Mouse (Mus musculus) kidney, adult 2 months (tissue): ENCODE measurements around the gene Grb7. TPM values are rescaled to one million over a fixed set of nuclear protein-coding genes. Genes with fewer than 3 reads are reported as not detected.

Experiments used
- DNase-seq: peaks from one replicate; pipeline ENCODE4 v3.0.0; 2021
- H3K27ac ChIP-seq: fragments of 200-500 bp; 2 replicates; pipeline ENCODE4 v1.5.1; 2012; ENCODE audit warnings: low read depth, low read length, control low read depth, inconsistent platforms; ENCODE audit not compliant: insufficient read depth
- H3K27me3 ChIP-seq: fragments of 200-500 bp; replicated peaks from 2 replicates; pipeline ENCODE4 v1.6.1; 2012; ENCODE audit warnings: mild to moderate bottlenecking, moderate library complexity, low read length, inconsistent platforms; ENCODE audit not compliant: control insufficient read depth, insufficient read depth
- H3K36me3 ChIP-seq: fragments of 200-500 bp; 2 replicates; pipeline ENCODE4 v1.6.1; 2012; ENCODE audit warnings: mild to moderate bottlenecking, moderate library complexity, low read length, inconsistent platforms; ENCODE audit not compliant: control insufficient read depth, insufficient read depth
- H3K4me1 ChIP-seq: fragments of 200-500 bp; 2 replicates; pipeline ENCODE4 v1.6.1; 2011; ENCODE audit warnings: low read length; ENCODE audit not compliant: control insufficient read depth, insufficient read depth
- H3K4me3 ChIP-seq: fragments of 200-500 bp; 2 replicates; pipeline ENCODE4 v1.5.1; 2011; ENCODE audit warnings: mild to moderate bottlenecking, low read depth, low read length, control low read depth; ENCODE audit not compliant: insufficient read depth
- CTCF ChIP-seq: fragments of 200-500 bp; conservative IDR thresholded peaks from 2 replicates; pipeline ENCODE4 v1.5.1; 2011; ENCODE audit warnings: low read depth, mild to moderate bottlenecking, control low read depth, low read length, moderate library complexity, mixed read lengths; ENCODE audit not compliant: insufficient read depth, insufficient read length
- POLR2A ChIP-seq: fragments of 200-500 bp; IDR thresholded peaks from one replicate; pipeline ENCODE4 v1.6.1; 2011; ENCODE audit warnings: low read depth, low read length, control low read depth
- WGBS: fragments of 180-500 bp; shearing (Covaris S2); methylation state at CpG from one replicate; pipeline ENCODE4 v1.1.7; 2018; 5-methylcytosine and 5-hydroxymethylcytosine counted together
- polyA plus RNA-seq: library from polyadenylated mRNA; depleted of rRNA; stranded (reverse); fragments of >200 nt; gene quantifications from 2 replicates; pipeline ENCODE4 v1.2.3, GENCODE M21; 2012

Grb7 gene
- polyA plus RNA-seq, 1 experiment = 143 TPM

DNA sequence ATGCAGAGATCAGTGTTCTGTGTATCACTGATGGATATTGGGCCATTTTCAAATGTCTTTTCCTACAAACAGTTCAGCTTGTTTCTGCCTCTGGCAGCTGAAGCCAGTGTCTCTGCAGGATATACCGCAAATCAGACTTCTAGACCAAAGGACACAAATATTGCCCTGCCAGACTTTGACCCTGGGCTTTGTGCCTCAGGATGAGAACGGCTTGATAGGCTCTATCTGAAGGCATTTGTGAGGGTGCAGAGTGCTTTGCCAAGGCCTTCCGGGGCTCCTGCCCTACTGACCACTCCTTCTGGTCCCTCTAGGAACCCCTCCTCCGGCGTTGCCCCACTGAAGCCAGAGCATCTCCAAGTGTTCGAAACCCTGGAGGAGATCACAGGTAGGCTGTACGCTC lies 19.6 kb upstream of the Grb7 start:
- H3K4me3 ChIP-seq = no peak overlapping the region
- peak; percentile 84 for DNase-seq
- 70% methylated on average over 7 of the region's 7 CpGs for WGBS
- peaks cover 5% of the 10 kb centered on the region for H3K36me3 ChIP-seq
- no peaks in the 10 kb centered on the region for H3K27me3 ChIP-seq
- peaks cover 5% of the 10 kb centered on the region; the same call in 1 of the 2 replicates for H3K4me1 ChIP-seq
- TF ChIP-seq POLR2A (no peak), CTCF (no peak)
- H3K27ac ChIP-seq = peak overlapping the region; percentile 48; the same call in 1 of the 2 replicates

DNA sequence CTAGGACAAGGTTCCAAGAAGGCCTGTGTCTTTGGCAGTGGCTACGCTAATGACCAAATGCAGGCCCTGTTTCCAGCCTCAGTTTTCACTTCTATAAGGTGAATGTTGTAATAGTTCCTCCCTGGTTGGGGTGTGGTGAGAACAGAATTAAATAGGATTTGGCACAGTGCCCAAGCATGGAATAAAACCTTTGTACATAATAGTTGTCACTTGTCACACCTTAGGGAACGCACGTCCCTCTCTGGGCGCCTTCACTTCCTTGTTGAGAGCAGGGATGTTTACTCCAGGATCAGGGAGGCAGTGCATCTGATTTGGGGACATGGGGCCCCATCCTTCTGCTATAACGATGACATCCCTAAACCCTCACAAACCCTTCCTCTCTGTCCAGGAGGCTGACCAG lies 17.8 kb upstream of the Grb7 start:
- H3K36me3 ChIP-seq = peaks cover 6% of the 10 kb centered on the region
- WGBS = 79% methylated on average over 5 of the region's 5 CpGs
- H3K4me3 ChIP-seq = no peak overlapping the region
- no peaks in the 10 kb centered on the region for H3K27me3 ChIP-seq
- TF ChIP-seq POLR2A (no peak), CTCF (no peak)
- peaks cover 5% of the 10 kb centered on the region; the same call in 1 of the 2 replicates for H3K4me1 ChIP-seq
- no peak overlapping the region for H3K27ac ChIP-seq
- no peak for DNase-seq

DNA sequence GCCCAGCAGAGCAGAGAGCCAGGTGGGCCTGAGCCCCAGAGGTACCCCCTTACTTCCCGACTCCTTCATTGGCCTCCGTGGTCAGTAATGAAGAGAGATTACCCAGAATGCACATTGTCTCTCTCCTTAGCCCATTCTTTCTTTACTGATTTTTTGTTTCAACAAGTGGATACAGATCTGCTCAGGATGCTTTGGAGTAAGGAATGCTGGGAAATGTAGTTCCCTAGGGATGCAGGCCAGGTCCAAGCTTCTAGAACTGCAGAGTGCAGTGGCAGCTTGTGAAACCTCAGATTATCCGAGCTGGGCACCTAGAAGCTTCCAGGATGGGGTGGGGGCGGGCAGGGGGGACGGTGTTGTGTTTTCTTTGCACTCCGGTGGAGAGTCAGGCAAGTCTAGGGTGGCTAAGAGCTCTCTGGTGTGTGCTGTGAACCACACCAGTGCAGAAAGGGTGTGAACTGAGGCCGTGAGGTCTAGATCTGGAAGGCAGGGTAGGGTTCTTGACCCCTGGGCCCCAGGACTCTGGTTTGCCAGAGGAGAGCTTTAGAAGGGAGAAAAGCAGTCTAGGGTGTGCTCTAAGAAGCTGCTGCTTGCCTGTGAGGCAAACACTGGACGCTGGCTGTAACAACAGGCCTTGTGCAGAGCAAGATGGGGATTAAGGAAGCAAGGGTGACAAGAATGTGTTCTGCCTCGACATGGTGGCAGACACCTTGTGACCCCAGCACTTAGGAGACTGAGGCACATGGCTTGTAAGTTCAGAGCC lies 14.3 kb upstream of the Grb7 start:
- TF ChIP-seq CTCF = no peak
- TF ChIP-seq POLR2A = no peak
- H3K4me3 ChIP-seq = no peak overlapping the region

DNA sequence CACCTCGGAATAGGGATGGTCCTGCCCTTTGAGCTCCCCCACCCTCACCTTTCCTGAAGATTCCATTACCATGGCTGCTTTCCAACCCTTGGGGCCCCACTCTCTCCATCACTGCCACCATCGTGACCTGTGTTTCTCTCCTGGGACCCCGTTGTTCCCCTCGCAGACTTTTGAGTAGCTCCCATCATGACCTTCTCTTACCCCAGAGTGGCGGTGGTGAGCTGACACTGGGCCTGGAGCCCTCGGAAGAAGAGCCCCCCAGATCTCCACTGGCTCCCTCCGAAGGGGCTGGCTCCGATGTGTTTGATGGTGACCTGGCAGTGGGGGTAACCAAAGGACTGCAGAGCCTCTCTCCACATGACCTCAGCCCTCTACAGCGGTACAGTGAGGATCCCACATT lies 10.5 kb upstream of the Grb7 start:
- H3K27ac ChIP-seq = no peak overlapping the region
- peaks cover 3% of the 10 kb centered on the region for H3K36me3 ChIP-seq
- 88% methylated on average over 9 of the region's 9 CpGs for WGBS
- TF ChIP-seq POLR2A (no peak), CTCF (no peak)
- no peak for DNase-seq
- H3K4me3 ChIP-seq = no peak overlapping the region
- no peaks in the 10 kb centered on the region for H3K27me3 ChIP-seq
- peaks cover 11% of the 10 kb centered on the region; the same call in 1 of the 2 replicates for H3K4me1 ChIP-seq

More for the DNA sequence above, 14.3 kb upstream of the Grb7 start:
- no peak overlapping the region for H3K27ac ChIP-seq
- no peaks in the 10 kb centered on the region for H3K27me3 ChIP-seq
- WGBS = 83% methylated on average over 9 of the region's 9 CpGs
- no peak for DNase-seq
- no peaks in the 10 kb centered on the region; the same call in 1 of the 2 replicates for H3K4me1 ChIP-seq
- peaks cover 4% of the 10 kb centered on the region for H3K36me3 ChIP-seq

DNA sequence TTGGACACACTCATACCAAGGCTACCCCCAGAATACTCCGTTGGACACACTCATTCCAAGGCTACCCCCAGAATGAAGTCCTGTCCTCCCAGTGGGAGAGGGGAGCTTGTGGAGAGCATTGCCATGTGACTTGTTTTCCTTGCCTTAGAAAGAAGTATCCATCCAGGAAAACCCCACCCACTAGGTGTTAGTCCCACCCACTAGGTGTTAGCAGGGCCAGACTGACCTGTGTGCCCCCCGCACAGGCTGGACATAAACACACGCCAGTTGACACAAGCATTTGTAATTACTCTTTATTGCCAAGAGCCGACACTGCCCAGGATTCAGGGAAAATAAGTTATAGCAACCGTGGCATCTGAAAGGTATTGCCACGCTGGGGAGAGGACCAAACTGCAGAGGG lies 8.8 kb upstream of the Grb7 start:
- no peak for TF ChIP-seq POLR2A
- no peak for TF ChIP-seq CTCF
- no peak overlapping the region for H3K27ac ChIP-seq
- H3K36me3 ChIP-seq = peaks cover 3% of the 10 kb centered on the region
- peaks cover 11% of the 10 kb centered on the region; the same call in 1 of the 2 replicates for H3K4me1 ChIP-seq
- H3K27me3 ChIP-seq = no peaks in the 10 kb centered on the region
- 0 out of 2 replicates have a peak overlapping the region, but pooled peaks have one; percentile 87 for H3K4me3 ChIP-seq
- DNase-seq = peak; percentile 57
- WGBS = 50% methylated on average over 6 of the region's 6 CpGs

DNA sequence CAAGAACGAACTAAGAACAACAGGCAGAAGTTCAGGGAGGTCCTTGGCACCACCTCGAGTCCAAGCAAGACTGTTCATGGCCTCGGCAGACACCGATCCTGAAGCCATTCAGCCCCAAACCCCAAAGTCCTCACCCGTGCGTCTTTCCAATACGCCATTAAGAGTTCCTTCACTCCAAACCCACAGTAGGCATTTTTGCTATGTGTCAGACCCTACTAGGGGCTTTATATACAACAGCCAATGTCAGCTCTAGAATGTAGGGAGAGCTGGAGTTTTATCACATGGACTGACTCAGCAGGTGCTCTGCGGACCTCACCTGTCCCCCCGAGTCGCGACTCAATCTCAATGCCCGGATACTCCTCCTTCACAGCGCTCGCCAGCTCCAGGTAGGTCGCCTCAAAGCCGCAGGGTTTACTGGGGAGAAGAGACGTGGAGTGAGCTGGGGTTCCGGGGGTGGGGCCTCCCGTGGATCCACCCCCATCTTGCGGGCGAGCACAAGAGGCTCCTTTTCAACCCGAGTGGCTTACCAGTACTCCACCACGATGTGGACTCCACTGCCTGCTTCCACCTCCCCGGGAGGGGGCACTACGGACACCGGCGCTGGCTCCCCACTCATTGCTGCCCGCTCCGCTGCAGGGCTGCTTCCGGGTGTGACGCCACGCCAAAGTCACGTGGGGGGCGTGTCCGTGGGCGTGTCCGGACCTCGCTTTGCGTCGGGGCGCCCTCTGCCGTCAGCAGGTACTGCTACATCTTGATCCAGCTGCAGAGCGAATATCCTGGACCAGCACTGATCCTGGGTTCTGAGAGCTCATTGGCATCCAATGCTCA lies 7.6 kb upstream of the Grb7 start, which contains the start of gene Mien1:
Gene Mien1, minus strand, starts transcription at position 661 of the 828 bp plus-strand sequence.
- Histone ChIP-seq H3K27me3 (no peaks in the 10 kb centered on the region), H3K4me1 (peaks cover 11% of the 10 kb centered on the region; the same call in 1 of the 2 replicates), H3K36me3 (no peaks in the 10 kb centered on the region; the same call in none of the 2 replicates), H3K27ac (peak within 1 kb of the TSS; percentile 79), H3K4me3 (peak within 1 kb of the TSS; percentile 87)
- TF ChIP-seq CTCF (peak; percentile 91), POLR2A (peak; percentile 34)
- peak; percentile 97 for DNase-seq
- 2% methylated on average over 43 of the region's 43 CpGs for WGBS

DNA sequence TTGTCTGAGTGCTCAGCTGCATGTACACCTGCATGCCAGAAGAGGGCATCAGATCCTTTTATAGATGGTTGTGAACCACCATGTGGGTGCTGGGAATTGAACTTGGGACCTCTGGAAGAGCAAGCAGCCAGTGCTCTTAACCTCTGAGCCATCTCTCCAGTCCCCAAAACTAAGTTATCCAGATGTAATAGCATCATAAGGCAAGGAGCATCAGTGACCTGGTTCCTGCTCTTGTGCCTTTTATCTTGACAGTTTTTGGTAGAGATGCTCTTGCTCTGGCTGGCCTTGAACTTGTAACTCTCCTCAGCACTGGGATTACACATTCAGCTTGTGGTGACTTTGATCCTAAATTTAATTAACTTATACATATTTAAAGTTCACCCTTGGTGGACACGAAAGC lies 2.5 kb upstream of the Grb7 start:
- DNase-seq = no peak
- 94% methylated on average over 1 of the region's 1 CpGs for whole genome bisulfite sequencing
- Histone ChIP-seq H3K4me1 (peaks cover 9% of the 10 kb centered on the region; the same call in 1 of the 2 replicates), H3K27ac (no peak overlapping the region), H3K36me3 (no peaks in the 10 kb centered on the region), H3K4me3 (no peak overlapping the region), H3K27me3 (no peaks in the 10 kb centered on the region)
- TF ChIP-seq POLR2A = no peak
- no peak for TF ChIP-seq CTCF
